Mouse (Mus musculus): ENCODE data around the gene Fth1. TPM values are rescaled to one million over a fixed set of nuclear protein-coding genes. Genes with fewer than 3 reads are reported as not detected.

Fth1 gene
- polyA plus RNA-seq, 1 experiment from 2014 or later = 2,278 TPM

DNA sequence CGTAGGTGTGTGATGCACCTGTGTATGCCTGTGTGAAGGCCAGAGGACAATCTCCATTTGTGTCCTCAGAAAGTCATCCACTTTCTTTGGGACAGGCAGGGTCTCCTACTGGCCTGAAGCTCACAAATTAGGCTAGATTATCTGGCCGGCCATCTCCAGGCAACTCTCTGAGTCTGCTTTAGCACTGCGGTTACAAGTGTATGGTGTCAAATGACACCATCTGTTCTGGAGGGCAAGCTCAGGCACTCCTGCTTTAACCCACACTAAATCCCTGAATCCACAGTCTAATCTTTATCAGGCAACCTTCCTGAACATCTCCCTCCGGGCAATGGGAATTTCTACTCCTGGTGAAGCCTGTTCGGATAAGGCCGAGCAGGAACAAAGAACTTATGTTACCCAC lies 6.8 kb downstream of the Fth1 start:
- no peak for ATAC-seq
- 40% methylated on average over 6 of the region's 6 CpGs for WGBS
- no peak overlapping the region for H3K9ac ChIP-seq (ENCODE audit: low read depth, low read length)
- no peak overlapping the region for H3K27ac ChIP-seq (ENCODE audit: low read length)
- peaks cover 9% of the 10 kb centered on the region; the same call in 1 of the 2 replicates for H3K4me1 ChIP-seq (ENCODE audit: control insufficient read depth, insufficient read depth, low read length)
- no peak overlapping the region for H3K4me3 ChIP-seq (ENCODE audit: low read length)
- no peaks in the 10 kb centered on the region for H3K27me3 ChIP-seq (replicated peaks; ENCODE audit: control insufficient read depth, insufficient read depth, low read length)
- peaks cover 12% of the 10 kb centered on the region for H3K36me3 ChIP-seq (ENCODE audit: control insufficient read depth, insufficient read depth, low read length)
- no peak overlapping the region for H3K4me2 ChIP-seq (ENCODE audit: low read depth, low read length)
- no peaks in the 10 kb centered on the region for H3K9me3 ChIP-seq (ENCODE audit: control insufficient read depth, low read length)

DNA sequence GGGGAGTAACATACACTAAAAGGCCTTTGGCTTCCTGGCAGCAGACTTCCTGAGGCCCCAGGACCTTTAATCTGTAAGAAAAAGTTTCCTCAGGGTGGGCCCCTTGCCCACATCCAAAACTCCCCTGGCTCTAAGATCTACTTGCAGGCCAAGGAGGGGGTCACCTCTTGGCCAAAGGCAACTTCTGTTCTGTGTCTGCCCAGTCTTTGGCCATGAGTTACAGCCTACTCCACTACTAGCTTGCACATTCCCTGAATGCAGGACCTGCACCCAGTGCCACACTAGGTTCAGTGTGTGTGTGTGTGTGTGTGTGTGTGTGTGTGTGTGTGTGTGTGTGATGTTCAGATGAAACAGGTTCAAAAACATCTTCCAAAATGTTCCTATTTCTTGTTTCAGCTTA lies 7.2 kb downstream of the Fth1 start:
- H3K27ac ChIP-seq (ENCODE audit: low read length) = no peak overlapping the region
- peaks cover 9% of the 10 kb centered on the region; the same call in 1 of the 2 replicates for H3K4me1 ChIP-seq (ENCODE audit: control insufficient read depth, insufficient read depth, low read length)
- H3K9me3 ChIP-seq (ENCODE audit: control insufficient read depth, low read length) = no peaks in the 10 kb centered on the region
- no peak for ATAC-seq
- H3K36me3 ChIP-seq (ENCODE audit: control insufficient read depth, insufficient read depth, low read length) = peaks cover 12% of the 10 kb centered on the region
- no peak overlapping the region for H3K4me2 ChIP-seq (ENCODE audit: low read depth, low read length)
- H3K27me3 ChIP-seq (replicated peaks; ENCODE audit: control insufficient read depth, insufficient read depth, low read length) = no peaks in the 10 kb centered on the region
- H3K4me3 ChIP-seq (ENCODE audit: low read length) = no peak overlapping the region
- H3K9ac ChIP-seq (ENCODE audit: low read depth, low read length) = no peak overlapping the region

GRCm38 (mm10) chr19:9989171-9989883 lies 8.9 kb downstream of the Fth1 start:
- Histone ChIP-seq H3K9me3 (ENCODE audit: control insufficient read depth, low read length) (no peaks in the 10 kb centered on the region), H3K27me3 (replicated peaks; ENCODE audit: control insufficient read depth, insufficient read depth, low read length) (no peaks in the 10 kb centered on the region), H3K4me2 (ENCODE audit: low read depth, low read length) (no peak overlapping the region), H3K4me3 (ENCODE audit: low read length) (no peak overlapping the region), H3K9ac (ENCODE audit: low read depth, low read length) (no peak overlapping the region), H3K27ac (ENCODE audit: low read length) (no peak overlapping the region), H3K36me3 (ENCODE audit: control insufficient read depth, insufficient read depth, low read length) (peaks cover 12% of the 10 kb centered on the region), H3K4me1 (ENCODE audit: control insufficient read depth, insufficient read depth, low read length) (peaks cover 12% of the 10 kb centered on the region)
- no peak for ATAC-seq
- WGBS = 68% methylated on average over 17 of the region's 17 CpGs

DNA sequence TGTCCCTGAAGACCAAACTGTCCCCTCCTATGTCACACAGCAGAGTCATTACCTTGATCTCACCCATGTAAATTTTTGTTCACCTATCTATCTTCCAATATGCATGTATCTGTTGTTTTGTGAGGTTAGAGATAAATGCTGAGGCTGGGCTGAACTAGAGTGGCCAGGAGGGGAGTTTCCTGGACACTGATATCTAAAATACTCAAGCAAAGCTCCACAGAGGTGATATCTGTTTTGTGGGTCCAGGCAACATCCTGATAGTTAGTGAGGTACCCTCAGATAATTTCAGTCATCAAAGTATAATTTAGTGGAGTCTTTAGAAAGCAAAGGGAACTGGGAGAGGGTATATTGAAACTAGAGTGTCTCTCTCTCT lies 9.5 kb downstream of the Fth1 start:
- Histone ChIP-seq H3K27me3 (replicated peaks; ENCODE audit: control insufficient read depth, insufficient read depth, low read length) (no peaks in the 10 kb centered on the region), H3K9me3 (ENCODE audit: control insufficient read depth, low read length) (no peaks in the 10 kb centered on the region), H3K4me3 (ENCODE audit: low read length) (no peak overlapping the region), H3K4me1 (ENCODE audit: control insufficient read depth, insufficient read depth, low read length) (peaks cover 12% of the 10 kb centered on the region), H3K27ac (ENCODE audit: low read length) (no peak overlapping the region), H3K4me2 (ENCODE audit: low read depth, low read length) (no peak overlapping the region), H3K36me3 (ENCODE audit: control insufficient read depth, insufficient read depth, low read length) (peaks cover 7% of the 10 kb centered on the region), H3K9ac (ENCODE audit: low read depth, low read length) (no peak overlapping the region)
- no peak for ATAC-seq

GRCm38 (mm10) chr19:9991304-9991703 lies 10.9 kb downstream of the Fth1 start:
- H3K4me3 ChIP-seq (ENCODE audit: low read length) = no peak overlapping the region
- no peak overlapping the region for H3K9ac ChIP-seq (ENCODE audit: low read depth, low read length)
- peaks cover 12% of the 10 kb centered on the region for H3K4me1 ChIP-seq (ENCODE audit: control insufficient read depth, insufficient read depth, low read length)
- no peaks in the 10 kb centered on the region for H3K36me3 ChIP-seq (ENCODE audit: control insufficient read depth, insufficient read depth, low read length)
- H3K27me3 ChIP-seq (replicated peaks; ENCODE audit: control insufficient read depth, insufficient read depth, low read length) = no peaks in the 10 kb centered on the region
- H3K27ac ChIP-seq (ENCODE audit: low read length) = no peak overlapping the region
- whole genome bisulfite sequencing = 25% methylated on average over 5 of the region's 5 CpGs
- ATAC-seq = peak; percentile 1; the same call in 1 of the 2 replicates
- no peaks in the 10 kb centered on the region for H3K9me3 ChIP-seq (ENCODE audit: control insufficient read depth, low read length)
- H3K4me2 ChIP-seq (ENCODE audit: low read depth, low read length) = no peak overlapping the region

DNA sequence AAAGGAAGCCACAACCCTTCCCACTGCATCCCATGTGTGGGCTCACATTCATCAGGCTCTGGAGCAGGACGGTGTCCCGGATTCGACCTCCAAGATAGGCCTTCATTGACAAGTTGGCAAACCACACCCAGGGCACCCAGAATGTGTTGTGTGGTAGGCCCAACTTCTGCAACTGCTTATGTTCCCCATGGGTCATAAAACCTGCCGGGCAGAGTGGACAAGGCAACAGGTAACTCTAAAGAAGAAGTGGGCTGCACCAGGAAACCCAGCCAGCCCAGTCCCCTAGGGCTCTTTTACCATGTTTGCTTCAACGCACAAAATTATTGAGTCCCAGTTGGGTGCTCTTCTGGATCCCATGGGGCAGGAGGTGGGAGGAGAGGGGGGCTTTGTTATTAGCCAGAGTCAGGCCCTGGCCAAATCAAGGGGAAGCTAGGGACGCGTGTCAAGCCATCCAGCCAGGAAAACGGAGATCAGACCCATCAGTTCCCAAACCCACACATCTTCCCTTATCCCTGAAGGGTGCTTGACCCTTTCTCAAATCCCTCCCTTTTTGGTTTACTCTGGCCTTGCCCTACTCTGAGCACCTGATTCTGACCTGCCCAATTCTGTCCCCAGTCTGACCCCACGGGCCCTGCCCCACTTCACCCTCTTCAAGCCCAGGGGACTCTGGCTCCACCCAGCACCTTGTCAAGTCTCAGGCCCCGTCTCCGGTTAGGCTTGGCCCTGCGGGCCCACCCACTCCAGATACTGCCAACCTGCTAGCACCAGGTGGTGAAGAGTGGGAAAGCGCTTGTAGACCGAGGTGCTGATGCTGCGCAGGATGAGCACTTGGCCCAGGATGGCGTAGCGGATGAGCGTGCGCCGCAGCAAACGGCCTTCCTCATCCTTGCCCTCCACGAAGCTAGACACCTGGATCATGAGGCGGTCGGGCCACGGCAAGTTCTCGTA lies 11.9 kb downstream of the Fth1 start:
- H3K9ac ChIP-seq (ENCODE audit: low read depth, low read length) = peak overlapping the region; percentile 27; the same call in 1 of the 2 replicates
- peaks cover 12% of the 10 kb centered on the region for H3K4me1 ChIP-seq (ENCODE audit: control insufficient read depth, insufficient read depth, low read length)
- 51% methylated on average over 26 of the region's 26 CpGs for WGBS

DNA sequence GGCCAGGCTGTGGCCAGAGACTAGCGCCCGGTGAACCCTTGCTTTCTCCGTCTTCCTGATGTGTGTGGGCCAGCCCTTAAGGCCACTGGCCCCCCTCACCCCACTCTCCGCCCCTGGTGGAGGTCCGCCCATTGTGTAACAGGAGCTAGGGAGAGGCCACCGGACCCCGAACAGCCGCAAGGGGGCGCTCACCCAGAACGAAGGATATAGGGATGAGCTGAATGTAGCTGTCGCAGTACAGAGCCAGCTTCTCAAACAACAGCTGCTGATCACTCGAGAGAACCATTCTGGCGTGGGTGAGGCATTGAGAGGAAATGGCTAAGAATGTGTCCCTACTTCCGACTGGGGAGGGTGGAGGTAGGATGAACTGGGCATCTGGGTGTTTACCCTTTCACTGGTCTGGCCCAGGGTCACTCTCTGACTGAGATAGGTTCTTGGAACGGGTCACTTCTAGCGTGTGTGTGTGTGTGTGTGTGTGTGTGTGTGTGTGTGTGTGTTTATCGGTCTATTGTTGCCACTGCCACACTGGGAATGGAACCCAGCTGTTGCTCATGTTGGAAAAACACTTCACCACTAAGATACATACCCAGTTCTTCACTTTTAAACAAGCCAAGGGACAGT lies 12.7 kb downstream of the Fth1 start:
- Histone ChIP-seq H3K27ac (ENCODE audit: low read length) (no peak overlapping the region), H3K9me3 (ENCODE audit: control insufficient read depth, low read length) (no peaks in the 10 kb centered on the region), H3K27me3 (replicated peaks; ENCODE audit: control insufficient read depth, insufficient read depth, low read length) (no peaks in the 10 kb centered on the region), H3K4me2 (ENCODE audit: low read depth, low read length) (peak overlapping the region; percentile 47), H3K4me3 (ENCODE audit: low read length) (peak overlapping the region; percentile 27), H3K36me3 (ENCODE audit: control insufficient read depth, insufficient read depth, low read length) (no peaks in the 10 kb centered on the region), H3K4me1 (ENCODE audit: control insufficient read depth, insufficient read depth, low read length) (peaks cover 10% of the 10 kb centered on the region), H3K9ac (ENCODE audit: low read depth, low read length) (peak overlapping the region; percentile 27; the same call in 1 of the 2 replicates)
- peak; percentile 84 for ATAC-seq
- WGBS = 5% methylated on average over 17 of the region's 17 CpGs

More for the DNA sequence above, 11.9 kb downstream of the Fth1 start:
- Histone ChIP-seq H3K36me3 (ENCODE audit: control insufficient read depth, insufficient read depth, low read length) (no peaks in the 10 kb centered on the region), H3K27me3 (replicated peaks; ENCODE audit: control insufficient read depth, insufficient read depth, low read length) (no peaks in the 10 kb centered on the region), H3K9me3 (ENCODE audit: control insufficient read depth, low read length) (no peaks in the 10 kb centered on the region), H3K4me2 (ENCODE audit: low read depth, low read length) (peak overlapping the region; percentile 47), H3K4me3 (ENCODE audit: low read length) (peak overlapping the region; percentile 27), H3K27ac (ENCODE audit: low read length) (no peak overlapping the region)
- peak; percentile 38 for ATAC-seq

- 77% methylated on average over 12 of the region's 12 CpGs for WGBS
- Histone ChIP-seq H3K4me2 (ENCODE audit: low read depth, low read length) (no peak overlapping the region), H3K4me1 (ENCODE audit: control insufficient read depth, insufficient read depth, low read length) (peaks cover 10% of the 10 kb centered on the region), H3K9ac (ENCODE audit: low read depth, low read length) (no peak overlapping the region), H3K27ac (ENCODE audit: low read length) (no peak overlapping the region), H3K9me3 (ENCODE audit: control insufficient read depth, low read length) (no peaks in the 10 kb centered on the region), H3K4me3 (ENCODE audit: low read length) (no peak overlapping the region), H3K27me3 (replicated peaks; ENCODE audit: control insufficient read depth, insufficient read depth, low read length) (no peaks in the 10 kb centered on the region), H3K36me3 (ENCODE audit: control insufficient read depth, insufficient read depth, low read length) (no peaks in the 10 kb centered on the region)
- ATAC-seq = no peak
These were observed 17.0 kb downstream of the Fth1 start for GRCm38 (mm10) chr19:9997204-9998062.

All from intestine, embryonic 16.5 days (tissue).